Mouse (Mus musculus) left cerebral cortex, postnatal 36 days (tissue): ENCODE measurements at regions not wholly inside any gene's neighbourhood (a gene's known extent, or its start where the extent isn't known, plus 50 kb on each side); places are given as distances from the start of the nearest gene placed in this dataset.

Experiments used
- DNase-seq, 2 experiments: peaks; one replicate each; pipeline ENCODE4 v3.0.0; 2021 to 2022; ENCODE audit warnings: low spot score in 2 of 2, mixed read lengths in 1 of 2
- intact Hi-C: fragments of 180-260 bp; cut with DNase I; formaldehyde crosslinking; loops from one replicate; pipeline ENCODE4 v1.15.1; 2025

- intact Hi-C loops: no loop called here
- no peak for DNase-seq
These were observed 122.4 kb downstream of the Wnt5a start for GRCm38 (mm10) chr14:28626951-28627350.

DNA sequence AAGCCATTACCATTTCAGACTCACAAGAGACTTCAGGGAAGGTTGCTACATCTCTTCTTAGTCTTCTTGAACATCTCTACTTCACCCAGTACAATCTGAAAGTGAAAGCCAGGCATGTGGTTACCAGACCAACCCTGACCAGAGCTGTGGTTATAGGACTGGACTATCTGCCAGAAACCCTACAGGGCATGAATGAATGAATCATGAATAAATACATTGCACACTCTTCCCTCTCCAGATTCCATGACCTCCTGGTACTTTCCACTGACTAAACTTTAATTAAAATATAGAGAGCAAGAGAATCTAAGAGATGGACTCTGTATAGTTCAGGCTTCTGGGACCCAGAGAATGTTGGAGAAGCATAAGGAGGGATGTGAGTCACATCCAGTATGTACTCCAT is 130.6 kb downstream of the Wnt5a start:
- intact Hi-C loops: no loop called here
- DNase-seq: no peak

DNA sequence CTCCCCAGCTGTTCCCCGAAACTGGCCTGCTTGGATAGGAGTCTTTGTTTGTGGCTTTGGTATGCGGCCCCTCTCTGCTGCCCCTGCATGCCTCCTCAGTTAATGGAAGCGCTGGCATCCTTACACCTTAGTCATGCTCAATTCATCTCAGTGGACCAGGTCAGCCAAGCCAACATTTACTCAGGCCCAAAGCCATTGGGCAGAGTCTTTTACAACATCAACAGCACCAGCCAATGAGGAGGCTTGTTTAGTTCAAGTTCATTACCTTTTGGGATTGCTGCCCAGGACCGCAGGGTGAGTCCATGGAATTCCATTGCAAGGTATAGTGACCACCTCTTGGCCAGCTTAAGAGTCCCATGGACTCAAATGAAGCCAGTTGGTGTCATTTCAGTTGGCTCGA is 134.5 kb downstream of the Wnt5a start:
- DNase-seq: no peak
- intact Hi-C loops: no loop called here

DNA sequence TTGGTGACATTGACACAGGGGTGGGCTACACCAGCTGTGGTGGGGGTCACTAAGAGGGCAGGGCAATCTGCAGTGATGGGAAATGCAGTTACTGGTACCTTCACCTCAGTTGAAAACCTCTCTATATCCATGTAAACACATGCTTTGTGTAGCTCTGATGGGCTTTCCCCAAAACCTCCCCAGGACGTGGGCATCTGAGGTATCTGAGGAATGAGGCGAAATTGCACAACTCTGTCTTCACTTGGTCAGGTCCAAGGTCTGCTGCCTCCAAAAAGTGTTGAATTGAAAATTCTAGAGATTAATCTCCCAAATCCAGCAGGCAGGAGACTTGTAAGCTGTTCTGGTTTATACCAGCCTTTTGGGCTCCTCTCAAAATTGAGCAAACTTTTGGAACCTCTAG is 141.3 kb downstream of the Wnt5a start:
- intact Hi-C loops: no loop called here
- no peak for DNase-seq

DNA sequence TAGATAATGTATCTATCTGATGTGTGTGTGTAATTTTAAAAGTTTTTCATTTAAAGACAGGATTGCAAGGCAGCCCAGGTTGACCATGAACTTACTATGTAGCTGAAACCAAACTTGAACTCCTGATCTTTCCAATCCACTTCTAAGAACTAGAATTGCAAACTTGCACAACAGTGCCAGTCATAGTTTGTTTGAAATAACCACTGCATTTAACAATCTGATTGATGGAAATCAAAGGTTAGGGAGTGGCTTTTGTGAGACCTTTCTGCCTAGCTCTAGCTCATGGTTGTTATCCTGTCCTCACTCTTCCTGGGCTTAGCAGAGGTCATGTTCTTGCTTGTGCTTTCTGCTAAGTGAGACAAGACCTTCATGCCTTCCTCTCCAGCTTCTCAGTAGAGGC is 144.9 kb downstream of the Wnt5a start:
- intact Hi-C loops: no loop called here

GRCm38 (mm10) chr14:28653059-28653930 is 148.7 kb downstream of the Wnt5a start:
- intact Hi-C loops: no loop called here
- DNase-seq: no peak

More for the DNA sequence above, 144.9 kb downstream of the Wnt5a start:
- DNase-seq: no peak

- intact Hi-C loops: no loop called here
- DNase-seq: no peak
These were observed 152.7 kb downstream of the Wnt5a start for GRCm38 (mm10) chr14:28657216-28657615.

- intact Hi-C loops: no loop called here
These were observed 156.5 kb downstream of the Wnt5a start for GRCm38 (mm10) chr14:28660872-28661588.

DNA sequence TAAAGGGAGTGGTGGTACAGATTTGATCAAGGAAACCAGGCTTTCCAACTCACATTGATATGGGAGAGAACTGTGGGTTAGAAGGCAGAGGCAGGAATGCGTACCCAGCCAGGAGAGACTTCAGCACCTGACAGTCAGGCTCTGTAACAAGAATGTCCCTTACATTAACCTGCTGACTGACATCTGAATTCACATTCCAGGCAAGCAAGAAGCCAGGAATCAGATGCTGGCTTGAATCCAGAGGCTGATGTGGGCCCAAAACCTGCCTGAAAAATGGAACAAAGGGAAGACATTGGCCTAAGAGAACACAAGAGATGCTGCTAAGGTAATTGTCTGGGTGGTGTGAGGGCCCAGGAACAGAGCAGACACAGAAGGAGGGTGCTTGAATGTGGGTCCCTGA is 158.8 kb downstream of the Wnt5a start:
- intact Hi-C loops: no loop called here
- DNase-seq: no peak

More at GRCm38 (mm10) chr14:28660872-28661588, 156.5 kb downstream of the Wnt5a start:
- no peak for DNase-seq

- DNase-seq: no peak
- intact Hi-C loops: no loop called here
These were observed 159.6 kb downstream of the Wnt5a start for GRCm38 (mm10) chr14:28664121-28664520.

DNA sequence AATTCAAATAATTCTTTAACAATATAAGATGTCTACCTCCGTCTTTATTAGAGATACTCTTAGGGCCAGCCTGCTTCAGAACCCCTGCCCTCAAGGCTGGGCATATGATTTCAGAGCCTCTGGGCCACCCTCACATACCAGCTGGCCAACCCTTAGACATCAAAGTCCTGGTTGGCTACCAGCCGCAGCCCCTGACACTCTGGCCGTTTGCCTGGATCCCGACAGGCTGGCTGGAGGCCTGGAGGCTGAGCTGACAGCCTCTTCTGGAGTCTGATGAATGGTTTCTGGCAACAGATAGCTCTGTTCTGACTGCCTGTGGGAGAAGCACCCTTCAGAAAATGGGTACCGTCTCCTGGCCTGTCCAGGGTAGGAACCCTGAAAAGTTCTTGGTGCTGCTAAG is 170.9 kb downstream of the Wnt5a start:
- intact Hi-C loops: no loop called here
- peak; percentile 12 to 26 for DNase-seq

- DNase-seq: no peak
- intact Hi-C loops: no loop called here
These were observed 195.2 kb downstream of the Wnt5a start for GRCm38 (mm10) chr14:28699780-28700179.

- DNase-seq: no peak
- intact Hi-C loops: no loop called here
These were observed 200.2 kb downstream of the Wnt5a start for GRCm38 (mm10) chr14:28704729-28705128.

GRCm38 (mm10) chr14:28714598-28714997 is 210.0 kb downstream of the Wnt5a start:
- intact Hi-C loops: no loop called here
- DNase-seq: no peak

DNA sequence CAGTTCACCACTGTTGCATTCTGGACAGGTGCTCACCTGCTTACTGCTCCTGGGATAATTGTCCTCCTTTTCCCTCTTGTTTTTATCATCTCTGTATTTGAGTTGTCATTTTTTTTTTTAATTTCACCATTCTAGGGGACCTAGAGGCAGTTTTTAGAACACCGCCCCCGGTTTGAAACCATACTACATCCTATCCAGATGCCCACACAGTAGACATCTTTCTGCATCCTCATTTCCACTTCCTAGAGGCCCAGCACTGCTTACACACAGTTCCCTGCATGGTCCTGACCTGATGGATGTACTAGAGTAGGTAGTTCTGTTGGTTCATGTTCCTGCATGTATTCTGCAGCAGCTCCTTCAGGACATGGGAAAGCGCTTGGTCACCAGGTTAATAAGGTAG is 216.0 kb downstream of the Wnt5a start:
- intact Hi-C loops: no loop called here
- DNase-seq: peak in 1 of 2 experiments; percentile 6

DNA sequence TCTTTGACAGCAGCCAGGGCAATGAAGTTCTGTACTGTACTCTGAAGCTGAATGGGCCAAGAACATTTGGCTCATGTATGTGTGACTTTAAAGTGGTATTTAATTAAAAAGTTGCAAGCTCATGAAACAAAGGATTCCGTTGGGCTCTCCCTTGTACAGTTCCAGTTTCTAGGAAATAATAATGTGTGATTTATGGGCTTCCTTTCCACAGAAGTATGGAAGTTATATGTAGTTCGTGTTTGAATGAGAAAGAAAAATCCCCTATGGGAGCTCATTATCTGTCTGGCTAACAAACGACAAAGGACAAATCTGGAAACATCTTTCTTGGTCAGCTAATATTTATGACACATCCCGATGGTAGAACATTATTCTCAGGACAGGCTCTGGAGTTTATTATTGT is 221.1 kb downstream of the Wnt5a start:
- DNase-seq: no peak
- intact Hi-C loops: no loop called here

GRCm38 (mm10) chr14:28733496-28733895 is 228.9 kb downstream of the Wnt5a start:
- intact Hi-C loops: no loop called here
- DNase-seq: no peak

DNA sequence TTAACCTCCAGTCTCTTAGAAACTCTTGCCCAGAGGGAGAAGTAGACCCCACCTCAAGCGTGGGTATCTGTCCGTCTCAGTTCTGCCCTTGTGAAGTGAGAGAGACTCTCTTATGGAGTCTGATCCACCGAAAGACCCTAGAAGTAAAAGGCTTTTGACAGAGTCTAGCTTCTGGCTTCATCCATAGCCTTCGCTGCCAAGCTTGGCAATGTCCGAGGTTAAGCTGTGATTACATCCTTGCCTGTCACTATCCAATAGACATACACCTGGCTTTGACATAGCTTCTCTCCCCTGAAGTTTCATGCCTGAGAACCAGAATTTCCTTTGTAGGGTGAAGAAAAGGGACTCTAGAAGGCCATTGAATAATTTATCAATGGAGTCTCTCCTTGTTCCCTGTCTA is 230.9 kb downstream of the Wnt5a start:
- DNase-seq: no peak
- intact Hi-C loops: no loop called here

DNA sequence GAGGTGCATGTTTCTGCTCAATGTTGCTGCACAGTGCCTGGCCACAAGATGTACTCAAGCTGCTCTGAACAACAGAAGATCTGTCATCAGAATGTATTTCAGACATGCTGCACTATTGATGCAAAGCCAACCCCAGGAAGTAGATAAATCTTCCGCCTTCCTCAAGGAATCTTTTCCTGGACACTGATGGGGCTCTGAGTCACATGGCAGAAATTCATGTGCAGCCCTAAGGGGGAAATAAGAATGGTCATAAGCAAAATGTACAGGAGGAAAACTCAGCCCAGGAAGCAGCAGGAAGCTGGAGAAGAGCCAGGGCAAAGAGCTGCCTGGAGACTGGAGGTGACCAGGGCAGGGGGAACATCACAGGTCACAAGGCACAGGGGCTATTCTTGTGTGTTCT is 235.5 kb downstream of the Wnt5a start:
- no peak for DNase-seq
- intact Hi-C loops: no loop called here

GRCm38 (mm10) chr14:28741418-28741817 is 236.9 kb downstream of the Wnt5a start:
- intact Hi-C loops: no loop called here
- DNase-seq: no peak

DNA sequence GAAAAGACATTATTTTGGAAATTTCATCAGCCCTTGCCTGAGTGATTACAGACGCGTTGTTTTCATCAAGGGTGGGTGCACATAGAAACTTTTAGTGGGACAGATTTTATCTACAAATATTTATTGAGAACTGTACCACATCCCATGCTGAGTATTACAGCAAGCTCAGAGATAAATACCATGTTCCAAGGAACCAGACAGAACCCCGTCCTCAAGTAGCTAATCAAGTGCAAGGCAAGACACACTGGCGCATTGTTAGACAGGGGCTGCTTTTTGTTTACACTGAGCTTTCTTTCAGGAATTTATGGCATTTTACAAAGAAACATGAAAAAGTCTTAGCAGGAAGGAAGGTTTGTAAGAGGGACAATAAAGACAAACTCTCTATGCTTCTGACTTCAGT is 239.1 kb downstream of the Wnt5a start:
- intact Hi-C loops: no loop called here
- DNase-seq: no peak
